Mouse (Mus musculus): Measurements from ENCODE around the gene Ttc39d. TPM values are rescaled to one million over a fixed set of nuclear protein-coding genes. Genes with fewer than 3 reads are reported as not detected.
"Not testable (repeated sequence)": the region's sequence is repeated elsewhere in the genome, so short reads cannot be mapped to it uniquely, and the experiment has no call there.

The Ttc39d gene
- under 1 TPM in 1 of 2 experiments, not detected in 1; 0.43 TPM for total RNA-seq (2021)

DNA sequence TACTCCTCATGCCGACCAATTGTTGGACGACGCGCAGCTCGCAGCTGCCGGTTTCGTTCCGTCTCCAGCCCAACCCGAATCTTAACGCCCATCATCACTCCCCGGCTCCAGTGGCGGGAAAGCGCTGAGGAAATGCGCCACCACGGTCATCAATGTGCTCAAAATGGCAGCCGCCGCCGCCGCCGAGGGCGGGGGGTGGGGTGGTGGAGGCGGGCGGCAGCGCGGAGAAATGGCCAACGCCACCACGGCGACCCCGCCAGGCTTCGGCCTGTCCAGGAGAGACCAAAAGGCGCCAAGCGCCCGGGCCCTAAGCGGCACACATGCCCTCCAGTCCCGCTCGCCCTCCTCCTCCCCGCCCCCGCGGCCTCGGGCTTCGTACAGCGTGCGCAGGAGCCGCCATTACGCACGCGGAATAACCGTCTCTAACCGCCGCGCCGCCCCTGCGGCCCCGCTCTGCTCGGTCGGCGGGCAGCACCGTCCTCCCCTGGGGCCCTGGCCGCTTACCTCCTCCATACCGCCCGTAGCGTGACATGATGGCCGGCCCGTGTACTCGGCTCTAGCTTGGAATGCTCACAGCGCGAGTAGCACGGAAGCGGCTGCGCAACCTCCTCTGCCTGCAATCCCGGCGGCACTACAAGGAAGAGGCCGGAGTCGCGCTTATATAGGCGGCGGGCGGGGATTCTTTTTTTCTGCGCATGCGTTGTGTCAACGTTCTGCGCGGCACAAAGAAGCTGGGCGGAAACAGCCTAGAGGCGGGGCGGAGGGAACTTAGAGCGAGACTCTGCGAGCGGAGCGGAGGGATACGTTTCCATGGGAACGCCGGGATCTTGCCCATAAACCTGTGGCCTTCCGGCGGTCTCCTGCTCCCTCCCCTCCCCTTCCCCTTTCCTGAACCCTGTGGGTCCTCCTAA lies at the start of gene Ttc39d, which contains the start of gene Srsf7:
Gene Ttc39d, plus strand, starts transcription at position 790 of the 911 bp plus-strand sequence.
Gene Srsf7, minus strand, starts transcription at position 637 of the 911 bp plus-strand sequence.
- intact Hi-C loops (cut with DNase I) = loop anchor here (1.0 to 2.0 kb wide), 2 partner anchors 18 to 28 kb away; partner anchors contain the start of gene Gemin6

GRCm38 (mm10) chr17:80157489-80157888 lies 49.8 kb upstream of the Ttc39d start:
- no peak for DNase-seq (ENCODE audit: low spot score in 2 of 2)
- intact Hi-C loops (cut with DNase I) = no loop called here

More for the DNA sequence above, at the start of gene Ttc39d, which contains the start of gene Srsf7:
- peak; percentile 98 to 99 for DNase-seq (ENCODE audit: low spot score in 2 of 2)

DNA sequence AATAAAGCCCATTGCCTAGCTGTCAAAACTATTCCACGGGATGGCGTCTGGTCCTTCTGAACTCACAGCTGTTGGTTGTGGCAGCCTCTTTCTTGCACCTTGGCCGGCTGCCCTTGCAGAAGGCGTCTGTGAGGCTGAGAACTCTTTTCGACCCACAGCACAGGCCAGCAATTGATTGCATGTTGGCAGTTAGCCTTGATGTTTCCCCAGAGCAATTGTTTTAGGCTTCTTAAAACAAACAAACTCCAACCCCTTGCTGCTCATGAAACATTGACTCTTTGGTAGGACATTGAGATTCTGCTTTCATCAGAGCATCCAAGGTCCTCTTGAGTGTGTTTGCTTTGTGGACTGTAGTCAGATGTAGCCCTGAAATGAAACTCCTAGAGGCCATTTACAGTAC lies 46.8 kb upstream of the Ttc39d start:
- peak; percentile 27 to 40 for DNase-seq (ENCODE audit: low spot score in 2 of 2)
- intact Hi-C loops (cut with DNase I) = no loop called here

GRCm38 (mm10) chr17:80163991-80164390 lies 43.3 kb upstream of the Ttc39d start:
- intact Hi-C loops (cut with DNase I) = no loop called here

DNA sequence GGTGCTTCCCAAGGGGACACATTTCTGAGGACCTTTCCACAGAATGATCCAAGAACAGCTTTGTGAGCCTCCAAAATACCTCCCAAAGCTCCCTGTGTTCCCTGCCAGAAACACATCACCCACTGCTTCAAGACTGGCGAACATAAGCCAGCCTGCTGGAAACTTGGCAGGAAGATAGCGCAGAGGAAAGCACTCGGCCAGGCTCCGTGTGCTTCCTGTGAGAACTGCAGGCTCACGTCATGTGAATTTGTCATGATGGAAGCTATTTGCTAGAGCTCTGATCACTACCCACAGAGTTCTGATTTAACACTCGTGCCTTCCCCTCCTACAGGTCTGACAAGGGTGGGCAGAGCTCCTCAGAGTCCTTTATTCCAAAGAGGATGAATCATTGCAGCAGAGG lies 41.5 kb upstream of the Ttc39d start:
- peak; percentile 73 to 85 for DNase-seq (ENCODE audit: low spot score in 2 of 2)
- intact Hi-C loops (cut with DNase I) = loop anchor here (2.0 kb wide), 1 partner anchor 81 kb away; no protein-coding TSS in a partner anchor

More at GRCm38 (mm10) chr17:80163991-80164390, 43.3 kb upstream of the Ttc39d start:
- DNase-seq (ENCODE audit: low spot score in 2 of 2) = no peak

DNA sequence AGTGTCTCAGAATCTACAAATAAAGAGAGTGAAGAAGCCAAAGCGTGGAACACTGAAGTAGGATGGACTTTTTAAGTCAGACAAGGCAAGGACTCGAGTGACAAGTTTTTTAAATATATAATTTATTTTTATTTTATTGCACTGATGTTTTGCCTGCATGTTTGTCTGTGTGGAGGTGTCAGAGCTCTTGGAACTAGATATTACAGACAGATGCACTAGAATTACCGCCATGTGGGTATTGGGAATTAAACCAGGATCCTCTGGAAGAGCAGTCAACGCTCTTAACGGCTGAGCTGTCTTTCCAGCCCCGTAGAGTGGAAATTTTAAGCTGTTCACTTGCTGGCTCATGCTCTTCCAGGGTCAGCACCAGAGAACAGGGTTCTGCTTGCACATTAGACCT lies 40.9 kb upstream of the Ttc39d start:
- intact Hi-C loops (cut with DNase I) = loop anchor here (2.0 kb wide), 1 partner anchor 82 kb away; no protein-coding TSS in a partner anchor
- DNase-seq (ENCODE audit: low spot score in 2 of 2) = peak in 1 of 2 experiments; percentile 17

- intact Hi-C loops (cut with DNase I) = loop anchor here (2.0 kb wide), 1 partner anchor 83 kb away; no protein-coding TSS in a partner anchor
- DNase-seq (ENCODE audit: low spot score in 2 of 2) = no peak
Observed at GRCm38 (mm10) chr17:80167436-80167835, 39.8 kb upstream of the Ttc39d start.

DNA sequence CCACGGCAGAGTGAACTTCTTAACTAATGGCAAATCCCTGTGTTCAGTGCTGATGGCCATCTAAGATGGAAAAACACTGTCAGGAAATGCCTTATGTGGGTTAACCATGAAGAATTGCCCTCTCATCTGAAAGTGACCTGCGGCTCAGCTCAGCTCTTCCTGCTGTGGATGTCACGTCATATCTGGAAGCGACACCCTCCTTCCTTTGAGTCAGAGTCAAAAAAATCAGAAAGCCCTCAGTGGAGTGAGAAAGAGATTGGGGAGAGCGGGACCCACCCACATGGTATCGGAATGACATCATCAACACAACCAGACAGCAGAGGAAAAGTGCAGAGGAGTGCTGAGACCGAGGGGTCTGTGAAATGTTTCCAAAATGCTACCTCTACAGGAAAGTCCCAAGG lies 39.4 kb upstream of the Ttc39d start:
- peak; percentile 35 to 36 for DNase-seq (ENCODE audit: low spot score in 2 of 2)
- intact Hi-C loops (cut with DNase I) = loop anchor here (2.0 kb wide), 2 partner anchors 83 to 105 kb away; partner anchors contain the start of gene Hnrnpll

DNA sequence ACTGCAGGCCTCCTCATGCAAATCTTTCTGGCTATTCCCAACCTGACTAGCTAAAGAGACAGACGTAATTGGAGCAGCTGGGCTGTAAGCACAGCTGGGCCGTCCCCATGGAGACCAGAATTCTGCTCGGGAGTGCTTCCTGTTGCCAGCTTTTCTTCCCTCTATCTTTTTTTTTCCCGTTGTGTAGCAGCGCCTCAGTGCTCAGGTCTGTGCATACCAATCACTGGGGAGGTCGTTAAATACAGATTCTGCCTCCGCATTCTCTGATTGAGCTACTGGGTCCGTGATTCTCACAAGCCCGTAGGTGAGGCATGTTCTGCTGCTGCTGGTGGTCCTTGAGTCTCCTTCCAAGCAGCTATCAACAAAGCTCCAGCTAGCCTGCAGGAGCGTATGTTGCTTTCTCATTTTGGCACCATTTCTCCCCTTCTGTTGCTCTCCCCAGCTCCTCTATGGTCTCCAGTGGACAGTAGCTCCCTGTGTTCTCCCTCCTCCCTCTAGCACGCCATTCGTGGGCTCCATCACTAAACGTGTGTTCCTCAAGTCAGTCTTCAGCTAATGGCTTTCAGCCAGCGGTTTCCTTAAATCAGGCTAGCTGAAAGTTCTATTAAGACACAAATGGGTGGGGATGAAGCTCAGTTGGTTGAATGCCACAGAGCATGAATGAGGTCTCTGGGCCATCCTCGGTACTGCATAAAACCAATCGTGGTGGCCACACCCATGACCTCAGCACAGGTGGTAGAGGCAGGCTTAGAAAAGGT lies 38.7 kb upstream of the Ttc39d start:
- peak; percentile 65 to 76 for DNase-seq (ENCODE audit: low spot score in 2 of 2)
- intact Hi-C loops (cut with DNase I) = loop anchor here (2.0 kb wide), 1 partner anchor 106 kb away; the partner anchor contains the start of gene Hnrnpll

- DNase-seq (ENCODE audit: low spot score in 2 of 2) = no peak
- intact Hi-C loops (cut with DNase I) = loop anchor here (2.0 to 10.0 kb wide), 2 partner anchors 107 to 275 kb away; partner anchors contain the start of genes Atl2 and Hnrnpll
Observed at GRCm38 (mm10) chr17:80169792-80170191, 37.5 kb upstream of the Ttc39d start.

DNA sequence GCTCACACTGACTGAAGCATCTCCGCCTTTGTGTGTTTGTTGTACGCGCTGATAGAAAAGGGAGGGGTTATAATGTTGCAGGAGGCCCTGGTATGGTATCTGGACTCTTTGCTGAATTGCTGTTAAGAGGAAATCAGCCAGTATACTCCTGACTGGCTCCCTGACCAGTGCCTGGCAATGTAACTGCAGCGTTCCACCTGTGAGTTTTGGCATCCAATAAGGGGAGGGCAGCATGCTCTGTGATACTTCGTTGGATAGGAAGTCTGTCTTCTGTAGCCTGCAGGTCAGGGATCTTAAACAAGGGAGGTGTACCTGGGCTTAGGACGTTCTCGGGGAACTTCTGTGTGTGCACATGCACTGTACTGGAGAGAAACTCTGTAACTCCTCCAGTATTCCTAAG lies 36.3 kb upstream of the Ttc39d start:
- DNase-seq (ENCODE audit: low spot score in 2 of 2) = no peak
- intact Hi-C loops (cut with DNase I) = loop anchor here (10.0 kb wide), 1 partner anchor 276 kb away; the partner anchor contains the start of gene Atl2

DNA sequence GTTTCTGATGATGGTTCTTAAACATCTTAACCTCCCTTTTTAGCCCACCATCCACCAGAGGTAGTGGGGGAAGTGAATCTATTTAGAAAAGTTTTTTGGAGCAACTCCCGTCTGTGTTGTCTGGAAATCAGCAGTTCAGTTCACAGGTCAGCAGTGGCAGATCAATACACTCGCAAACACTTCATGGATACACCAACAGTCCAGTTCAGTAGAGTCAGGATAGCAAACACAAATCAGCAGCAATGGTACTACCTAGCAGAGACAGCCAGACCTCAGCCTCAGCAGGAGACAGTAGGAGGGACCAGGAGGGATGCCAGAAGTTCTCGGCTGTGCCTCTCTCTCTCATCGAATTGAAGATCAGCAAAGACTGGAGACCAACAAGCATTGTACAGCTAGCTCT lies 35.3 kb upstream of the Ttc39d start:
- DNase-seq (ENCODE audit: low spot score in 2 of 2) = no peak
- intact Hi-C loops (cut with DNase I) = loop anchor here (10.0 kb wide), 1 partner anchor 277 kb away; the partner anchor contains the start of gene Atl2

DNA sequence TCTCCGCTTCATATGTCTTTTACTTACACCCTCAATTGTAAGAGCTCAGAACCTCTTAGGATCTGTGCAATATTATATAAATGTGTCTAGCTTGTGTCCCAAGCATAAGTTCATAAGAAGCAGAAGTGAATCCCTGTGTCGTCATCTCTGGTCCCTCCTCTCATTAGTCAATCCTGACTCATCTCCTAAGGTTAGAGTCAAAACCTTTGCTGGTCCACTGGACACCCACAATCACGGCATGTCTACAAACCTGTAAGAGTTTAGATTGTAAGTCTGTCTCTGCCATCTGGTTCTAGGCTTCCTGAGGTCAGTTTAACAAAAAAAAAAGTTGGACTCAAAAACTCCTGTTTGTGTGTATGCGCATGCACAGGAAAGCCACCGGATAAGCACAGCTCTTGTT lies 34.5 kb upstream of the Ttc39d start:
- DNase-seq (ENCODE audit: low spot score in 2 of 2) = no peak
- intact Hi-C loops (cut with DNase I) = loop anchor here (10.0 kb wide), 1 partner anchor 278 kb away; the partner anchor contains the start of gene Atl2

GRCm38 (mm10) chr17:80173708-80174107 lies 33.6 kb upstream of the Ttc39d start:
- intact Hi-C loops (cut with DNase I) = loop anchor here (10.0 kb wide), 1 partner anchor 279 kb away; the partner anchor contains the start of gene Atl2
- no peak for DNase-seq (ENCODE audit: low spot score in 2 of 2)

DNA sequence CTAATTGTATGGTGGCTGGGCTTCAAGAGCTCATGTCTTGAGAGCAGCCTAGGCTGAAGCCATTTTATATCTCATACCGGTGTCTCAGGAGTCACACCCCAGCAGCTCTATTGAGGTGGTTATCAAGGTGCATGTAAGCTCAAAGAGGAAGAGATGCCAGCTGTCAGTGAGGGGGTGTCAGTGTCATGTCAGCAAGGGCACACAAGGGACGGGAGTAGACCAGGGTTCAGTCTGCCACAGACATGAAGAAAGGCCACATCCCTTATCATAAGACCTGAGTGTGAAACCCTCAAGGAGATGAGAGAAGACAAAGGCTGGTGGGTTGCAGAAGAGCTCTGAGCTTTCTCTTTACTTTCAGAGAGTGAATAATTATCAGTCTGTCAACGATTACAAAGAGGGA lies 33.1 kb upstream of the Ttc39d start:
- intact Hi-C loops (cut with DNase I) = loop anchor here (10.0 kb wide), 1 partner anchor 279 kb away; the partner anchor contains the start of gene Atl2
- no peak for DNase-seq (ENCODE audit: low spot score in 2 of 2)

- no peak for DNase-seq (ENCODE audit: low spot score in 2 of 2)
- intact Hi-C loops (cut with DNase I) = loop anchor here (10.0 kb wide), 1 partner anchor 280 kb away; the partner anchor contains the start of gene Atl2
Observed at GRCm38 (mm10) chr17:80174699-80175385, 32.4 kb upstream of the Ttc39d start.

DNA sequence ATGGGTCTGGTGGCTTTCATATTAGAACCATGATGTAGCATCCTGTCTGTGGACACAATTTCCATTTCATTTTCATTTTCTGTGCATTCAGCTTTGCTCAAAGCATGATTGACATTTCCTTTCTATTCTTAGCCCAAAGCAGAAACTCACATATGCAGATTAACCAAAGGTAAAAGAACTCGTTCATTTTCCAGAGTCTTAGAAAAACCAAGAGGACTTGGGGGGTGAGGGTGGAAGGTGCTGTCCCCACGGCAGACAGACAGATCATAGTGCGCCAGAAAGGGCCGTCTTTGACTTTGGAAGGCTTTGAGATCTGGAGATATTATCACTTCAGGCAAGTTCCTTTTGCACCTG lies 31.9 kb upstream of the Ttc39d start:
- no peak for DNase-seq (ENCODE audit: low spot score in 2 of 2)
- intact Hi-C loops (cut with DNase I) = loop anchor here (10.0 kb wide), 1 partner anchor 281 kb away; the partner anchor contains the start of gene Atl2

DNA sequence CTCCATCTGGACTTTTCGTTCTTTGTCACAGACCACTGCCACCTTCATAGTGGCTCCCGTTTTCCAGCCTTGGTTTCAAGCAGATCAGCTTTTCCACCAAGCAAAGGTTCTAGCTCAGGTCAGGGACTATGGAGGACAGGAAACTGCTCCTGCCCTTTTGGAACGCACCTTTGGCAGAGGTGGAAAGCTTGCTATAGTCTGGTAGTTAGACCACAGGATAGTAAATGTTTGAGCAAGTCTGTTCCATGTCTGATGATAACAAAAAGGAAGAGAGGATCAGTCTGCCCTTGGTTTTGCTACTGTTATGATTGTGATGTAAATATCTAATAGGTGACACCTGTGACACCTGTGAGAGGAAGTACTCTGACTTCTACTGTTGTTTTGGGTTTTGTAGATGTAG lies 31.3 kb upstream of the Ttc39d start:
- no peak for DNase-seq (ENCODE audit: low spot score in 2 of 2)
- intact Hi-C loops (cut with DNase I) = loop anchor here (10.0 kb wide), 1 partner anchor 281 kb away; the partner anchor contains the start of gene Atl2

DNA sequence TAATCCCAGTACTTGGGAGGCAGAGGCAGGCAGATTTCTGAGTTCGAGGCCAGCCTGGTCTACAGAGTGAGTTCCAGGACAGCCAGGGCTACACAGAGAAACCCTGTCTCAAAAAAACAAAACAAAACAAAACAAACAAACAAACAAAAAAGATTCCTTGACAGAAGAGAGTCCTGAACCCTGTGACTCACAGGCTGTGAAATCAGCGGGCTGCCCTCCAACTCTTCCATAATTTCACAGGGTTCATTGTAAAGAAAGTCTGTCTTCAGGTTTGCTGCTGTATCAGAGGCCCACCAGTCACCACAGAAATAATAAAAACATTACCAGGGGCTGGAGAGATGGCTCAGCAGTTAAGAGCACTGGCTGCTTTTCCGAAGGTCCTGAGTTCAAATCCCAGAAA lies 28.4 kb upstream of the Ttc39d start:
- intact Hi-C loops (cut with DNase I) = loop anchor here (10.0 kb wide), 1 partner anchor 284 kb away; the partner anchor contains the start of gene Atl2
- not testable (repeated sequence) for DNase-seq (ENCODE audit: low spot score in 2 of 2)
